Mouse (Mus musculus) forebrain, embryonic 11.5 days (tissue): Measurements from ENCODE around the gene Mtf1. TPM values are rescaled to one million over a fixed set of nuclear protein-coding genes. Genes with fewer than 3 reads are reported as not detected.

ENCODE experiments used
- ATAC-seq: fragments of 200-750 bp; cut with Nextera tagmentation; replicated peaks from 2 replicates; pipeline ENCODE4 v1.8.0; 2017; ENCODE audit warnings: moderate TSS enrichment; ENCODE audit not compliant: low FRiP score
- DNase-seq: peaks from one replicate; pipeline ENCODE4 v3.0.0-alpha.2; 2017; ENCODE audit warnings: low spot score
- H3K27ac ChIP-seq: fragments of 300-500 bp; sonication (generic); 2 replicates; pipeline ENCODE4 v1.5.1; 2014; ENCODE audit warnings: low read depth, low read length
- H3K27me3 ChIP-seq: fragments of 300-500 bp; sonication (generic); 2 replicates; pipeline ENCODE4 v1.6.1; 2014; ENCODE audit warnings: mild to moderate bottlenecking, low read length, mixed read lengths; ENCODE audit not compliant: control insufficient read depth, insufficient read depth
- H3K36me3 ChIP-seq: fragments of 300-500 bp; sonication (generic); 2 replicates; pipeline ENCODE4 v1.6.1; 2014; ENCODE audit warnings: mild to moderate bottlenecking, low read length, moderate library complexity, mixed read lengths; ENCODE audit not compliant: control insufficient read depth, insufficient read depth
- H3K4me1 ChIP-seq: fragments of 300-500 bp; sonication (generic); replicated peaks from 2 replicates; pipeline ENCODE4 v1.6.1; 2014; ENCODE audit warnings: low read length, mixed read lengths; ENCODE audit not compliant: control insufficient read depth, insufficient read depth
- H3K4me2 ChIP-seq: fragments of 300-500 bp; sonication (generic); 2 replicates; pipeline ENCODE4 v1.6.1; 2014; ENCODE audit warnings: low read depth, mild to moderate bottlenecking, low read length, moderate library complexity, mixed read lengths; ENCODE audit not compliant: severe bottlenecking
- H3K4me3 ChIP-seq: fragments of 300-500 bp; sonication (generic); 2 replicates; pipeline ENCODE4 v1.5.1; 2014; ENCODE audit warnings: low read depth, low read length
- H3K9ac ChIP-seq: fragments of 300-500 bp; sonication (generic); 2 replicates; pipeline ENCODE4 v1.6.1; 2014; ENCODE audit warnings: low read length
- H3K9me3 ChIP-seq: fragments of 300-500 bp; sonication (generic); 2 replicates; pipeline ENCODE4 v1.6.1; 2016; ENCODE audit warnings: low read length, mixed read lengths; ENCODE audit not compliant: control insufficient read depth
- WGBS: fragments of 180-500 bp; shearing (Covaris S2); extraction: QIAGEN DNeasy Blood & Tissue Kit; methylation state at CpG from one replicate; pipeline ENCODE4 v1.1.7; 2014; 5-methylcytosine and 5-hydroxymethylcytosine counted together
- polyA plus RNA-seq: library from polyadenylated mRNA; unstranded; fragments of >200 nt; fragmentation: Nextera tagmentation; extraction: Ambion mirVana; gene quantifications from 2 replicates; pipeline ENCODE4 v1.2.1, GENCODE M21; 2014

The Mtf1 gene
- polyA plus RNA-seq = 14.7 and 15.4 TPM in 2 replicates

- Histone ChIP-seq H3K27me3 (no peaks in the 10 kb centered on the region), H3K4me1 (no peaks in the 10 kb centered on the region; the same call in 1 of the 2 replicates), H3K9me3 (no peaks in the 10 kb centered on the region), H3K4me2 (peak within 1 kb of the TSS; percentile 82), H3K27ac (peak within 1 kb of the TSS; percentile 94), H3K4me3 (peak within 1 kb of the TSS; percentile 72), H3K36me3 (no peaks in the 10 kb centered on the region; the same call in 1 of the 2 replicates), H3K9ac (peak within 1 kb of the TSS; percentile 96)
- peak; percentile 72 for ATAC-seq
- peak; percentile 93 for DNase-seq
- 3% methylated on average over 21 of the region's 21 CpGs for WGBS
Measured at GRCm38 (mm10) chr4:124801552-124802308, at the start of gene Mtf1. Gene Mtf1, plus strand, starts transcription at chr4:124802104.

DNA sequence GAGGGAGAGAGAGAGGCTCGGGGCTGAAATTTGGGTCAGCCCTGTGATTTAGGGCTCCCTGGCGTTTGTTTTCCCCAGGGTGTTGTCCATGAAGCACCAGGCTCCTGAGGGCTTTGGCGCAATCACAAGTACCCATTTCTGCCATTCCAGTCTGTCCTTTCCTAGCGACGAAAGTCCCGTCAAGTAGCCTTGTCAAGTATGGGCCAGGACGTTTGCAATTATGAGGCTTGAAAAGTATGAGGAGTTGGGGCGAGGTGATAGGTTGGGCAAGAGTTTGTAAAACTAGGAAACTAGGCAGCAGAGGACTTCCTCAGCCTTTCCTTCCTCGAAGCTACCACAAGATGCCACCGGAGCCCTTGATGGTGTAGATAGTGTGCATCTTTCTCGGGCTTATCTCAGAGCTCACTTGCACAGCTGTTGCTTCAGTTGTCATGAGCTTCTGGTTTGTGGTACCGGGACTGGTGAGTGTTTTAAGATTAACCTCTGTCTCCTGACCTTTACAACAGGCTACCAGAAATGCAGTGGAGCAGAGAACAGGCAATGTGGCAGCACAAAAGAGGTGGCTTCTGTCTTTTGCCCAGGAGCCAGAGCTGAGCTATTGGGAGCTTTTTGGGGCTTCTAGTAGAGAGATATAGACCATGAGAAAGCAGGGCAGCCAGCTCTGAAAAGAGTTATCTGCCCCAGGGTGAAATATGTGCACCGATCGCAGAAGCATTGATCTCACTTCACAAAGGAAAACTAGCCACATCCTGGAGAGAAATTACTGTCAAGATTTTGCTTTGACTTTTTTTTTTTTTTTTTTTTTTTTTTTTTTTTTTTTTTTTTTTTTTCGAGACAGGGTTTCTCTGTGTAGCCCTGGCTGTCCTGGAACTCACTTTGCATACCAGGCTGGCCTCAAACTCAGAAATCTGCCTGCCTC is 49.4 kb upstream of the Mtf1 start:
- Histone ChIP-seq H3K27ac (no peak overlapping the region), H3K4me2 (peak overlapping the region; percentile 97), H3K9me3 (no peaks in the 10 kb centered on the region), H3K9ac (peak overlapping the region; percentile 63), H3K27me3 (no peaks in the 10 kb centered on the region), H3K36me3 (no peaks in the 10 kb centered on the region), H3K4me1 (peaks cover 10% of the 10 kb centered on the region), H3K4me3 (peak overlapping the region; percentile 54)
- WGBS = 17% methylated on average over 15 of the region's 15 CpGs
- no peak for DNase-seq
- no peak for ATAC-seq

- H3K9ac ChIP-seq = no peak overlapping the region
- H3K27ac ChIP-seq = no peak overlapping the region
- no peaks in the 10 kb centered on the region for H3K9me3 ChIP-seq
- H3K4me3 ChIP-seq = no peak overlapping the region
- DNase-seq = peak; percentile 30
- WGBS = 77% methylated on average over 7 of the region's 7 CpGs
- peaks cover 10% of the 10 kb centered on the region for H3K4me1 ChIP-seq
- ATAC-seq = no peak
- no peaks in the 10 kb centered on the region for H3K27me3 ChIP-seq
- no peak overlapping the region for H3K4me2 ChIP-seq
- no peaks in the 10 kb centered on the region for H3K36me3 ChIP-seq
Measured at GRCm38 (mm10) chr4:124755526-124755925, 46.4 kb upstream of the Mtf1 start.

DNA sequence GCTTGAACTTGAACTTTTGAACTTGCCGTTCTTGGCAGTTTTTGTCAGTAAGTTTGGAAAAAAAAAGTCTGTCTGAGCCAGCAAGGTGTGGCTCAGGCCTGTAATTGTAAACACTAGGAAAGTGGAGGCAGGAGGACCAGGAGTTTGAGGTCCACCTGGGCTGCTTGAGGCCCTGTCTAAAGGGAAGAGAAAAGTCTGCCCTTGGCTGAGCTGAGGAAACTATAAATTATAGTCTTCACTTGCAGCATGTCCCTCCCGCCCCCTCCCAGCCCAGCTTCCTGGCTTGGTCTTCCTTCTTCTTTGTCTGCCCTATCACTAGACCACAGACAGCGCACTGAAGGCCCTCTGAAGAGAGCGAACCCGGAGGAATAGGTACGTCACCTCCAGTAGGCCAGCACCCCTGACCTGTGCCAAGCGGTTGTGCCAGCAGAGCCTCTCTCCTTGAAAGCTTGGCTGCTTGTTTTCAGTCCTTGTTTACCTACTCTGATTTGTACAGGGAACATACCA is 42.5 kb upstream of the Mtf1 start:
- ATAC-seq (no peak), DNase-seq (no peak)
- no peak overlapping the region for H3K4me3 ChIP-seq
- no peaks in the 10 kb centered on the region for H3K36me3 ChIP-seq
- WGBS = 92% methylated on average over 7 of the region's 7 CpGs
- H3K4me2 ChIP-seq = no peak overlapping the region
- no peaks in the 10 kb centered on the region for H3K9me3 ChIP-seq
- no peaks in the 10 kb centered on the region for H3K27me3 ChIP-seq
- H3K27ac ChIP-seq = no peak overlapping the region
- no peaks in the 10 kb centered on the region for H3K4me1 ChIP-seq
- no peak overlapping the region for H3K9ac ChIP-seq

DNA sequence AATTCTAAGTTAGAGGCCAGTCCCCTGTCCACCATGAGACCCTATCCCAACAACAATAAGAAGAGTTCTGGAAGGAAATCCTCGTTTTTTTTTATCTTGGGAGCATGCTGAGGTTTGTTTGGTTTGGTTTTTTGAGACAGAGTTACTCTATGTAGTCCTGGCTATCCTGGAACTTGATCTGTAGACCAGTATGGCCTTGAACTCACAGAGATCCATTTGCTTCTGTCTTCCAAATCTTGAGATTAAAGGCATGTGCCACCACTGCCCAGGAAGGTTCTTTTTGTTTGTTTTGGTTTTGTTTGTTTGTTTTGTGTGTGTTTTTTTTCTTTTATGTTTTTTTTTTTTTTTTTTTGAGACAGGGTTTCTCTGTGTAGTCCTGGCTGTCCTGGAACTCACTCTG is 40.7 kb upstream of the Mtf1 start:
- Histone ChIP-seq H3K4me1 (no peaks in the 10 kb centered on the region), H3K9ac (no peak overlapping the region), H3K36me3 (no peaks in the 10 kb centered on the region), H3K4me3 (no peak overlapping the region), H3K27me3 (no peaks in the 10 kb centered on the region), H3K9me3 (no peaks in the 10 kb centered on the region), H3K27ac (no peak overlapping the region), H3K4me2 (no peak overlapping the region)
- DNase-seq (no peak), ATAC-seq (no peak)
- 64% methylated on average over 1 of the region's 1 CpGs for WGBS

- no peaks in the 10 kb centered on the region for H3K4me1 ChIP-seq
- H3K36me3 ChIP-seq = no peaks in the 10 kb centered on the region
- H3K4me3 ChIP-seq = no peak overlapping the region
- H3K4me2 ChIP-seq = no peak overlapping the region
- no peaks in the 10 kb centered on the region for H3K27me3 ChIP-seq
- ATAC-seq (no peak), DNase-seq (no peak)
- H3K9ac ChIP-seq = no peak overlapping the region
- 89% methylated on average over 6 of the region's 6 CpGs for WGBS
- H3K27ac ChIP-seq = no peak overlapping the region
- no peaks in the 10 kb centered on the region for H3K9me3 ChIP-seq
Measured at GRCm38 (mm10) chr4:124762858-124763452, 38.9 kb upstream of the Mtf1 start.

DNA sequence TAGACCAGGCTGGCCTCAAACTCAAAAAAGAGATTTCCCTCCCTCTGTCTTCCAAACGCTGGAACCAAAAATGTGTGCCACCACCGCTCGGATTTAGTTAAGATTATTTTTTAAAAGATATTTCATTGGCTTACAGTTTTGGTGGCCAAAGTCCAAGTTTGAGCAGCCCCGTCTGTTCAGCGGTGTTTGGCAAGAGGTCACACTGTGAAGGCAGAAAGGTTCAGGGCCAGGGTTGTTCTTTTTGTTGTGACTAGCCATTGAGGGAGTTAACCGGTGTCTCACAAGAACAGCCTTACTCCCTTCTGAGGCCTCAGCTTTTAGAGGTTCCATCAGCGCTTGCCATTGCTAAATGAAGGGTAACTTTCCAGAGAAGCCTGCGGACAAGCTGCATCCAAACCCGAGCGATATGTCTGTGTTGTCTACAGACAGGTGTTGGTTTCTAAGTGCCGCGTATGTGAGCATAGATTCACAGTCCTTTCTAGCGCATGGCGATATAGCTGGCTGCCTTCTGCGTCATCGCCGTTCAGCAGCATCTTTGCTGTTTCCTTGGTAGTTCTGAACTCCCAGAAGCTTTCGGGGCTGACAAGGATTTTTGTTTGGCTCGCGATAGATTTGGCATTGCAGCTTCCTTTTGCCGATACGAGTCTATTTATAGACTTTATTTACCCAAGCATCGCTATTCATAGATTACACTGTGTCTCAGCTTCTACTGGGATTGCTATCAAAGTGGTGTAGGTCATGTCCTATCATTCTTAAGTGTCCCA is 35.9 kb upstream of the Mtf1 start:
- Histone ChIP-seq H3K27me3 (no peaks in the 10 kb centered on the region), H3K27ac (no peak overlapping the region), H3K4me1 (no peaks in the 10 kb centered on the region), H3K4me2 (no peak overlapping the region), H3K4me3 (no peak overlapping the region), H3K36me3 (no peaks in the 10 kb centered on the region), H3K9ac (no peak overlapping the region), H3K9me3 (no peaks in the 10 kb centered on the region)
- 90% methylated on average over 23 of the region's 23 CpGs for WGBS
- no peak for ATAC-seq
- no peak for DNase-seq

DNA sequence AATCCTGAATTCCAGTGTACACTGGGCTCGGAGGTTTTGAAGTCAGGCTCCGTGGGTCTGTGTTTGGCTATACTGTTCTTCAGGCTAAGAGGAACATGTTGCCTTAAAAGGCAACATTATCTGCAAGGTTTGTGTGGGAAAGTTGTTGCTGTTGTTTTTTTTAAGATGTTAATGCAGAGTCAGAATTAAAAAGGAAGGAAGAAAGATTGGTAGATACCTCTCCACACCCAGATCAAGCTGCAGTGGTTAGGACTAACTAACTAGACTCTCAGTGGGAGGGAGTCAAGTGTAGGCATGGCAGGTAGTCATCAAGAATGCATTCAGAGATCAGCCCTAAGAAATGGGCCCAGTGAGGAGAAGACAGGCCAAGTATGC is 35.4 kb upstream of the Mtf1 start:
- Histone ChIP-seq H3K4me2 (no peak overlapping the region), H3K4me3 (no peak overlapping the region), H3K4me1 (no peaks in the 10 kb centered on the region), H3K27me3 (no peaks in the 10 kb centered on the region), H3K9ac (no peak overlapping the region), H3K27ac (no peak overlapping the region), H3K9me3 (no peaks in the 10 kb centered on the region), H3K36me3 (no peaks in the 10 kb centered on the region)
- ATAC-seq (no peak), DNase-seq (no peak)
- WGBS = 90% methylated on average over 2 of the region's 2 CpGs
